Mouse (Mus musculus) layer of hippocampus, adult 8-10 months (tissue): Measurements from ENCODE around the gene Sec31a. TPM values are rescaled to one million over a fixed set of nuclear protein-coding genes. Genes with fewer than 3 reads are reported as not detected.
"Not testable (repeated sequence)": the region's sequence is repeated elsewhere in the genome, so short reads cannot be mapped to it uniquely, and the experiment has no call there.

ENCODE experiments used
- DNase-seq, 2 experiments: peaks; one replicate each; pipeline ENCODE4 v3.0.0; 2022; ENCODE audit warnings: low spot score in 2 of 2
- total RNA-seq, 4 experiments: library from RNA; stranded (reverse); gene quantifications; 2 replicates each; pipeline ENCODE4 v1.2.4; 2022

Gene Sec31a
- 100 to 1,000 TPM; 104 to 115 (median 109) TPM for total RNA-seq

GRCm38 (mm10) chr5:100415761-100416590 lies at the start of gene Sec31a:
Gene Sec31a (minus strand): TSS chr5:100416234.
- DNase-seq: peak; percentile 95

GRCm38 (mm10) chr5:100462374-100462773 lies 46.3 kb upstream of the Sec31a start:
- no peak for DNase-seq

GRCm38 (mm10) chr5:100461526-100461925 lies 45.5 kb upstream of the Sec31a start:
- no peak for DNase-seq

- DNase-seq: no peak
Observed at GRCm38 (mm10) chr5:100459468-100459867, 43.4 kb upstream of the Sec31a start.

- no peak for DNase-seq
Observed at GRCm38 (mm10) chr5:100451871-100452270, 35.8 kb upstream of the Sec31a start.

GRCm38 (mm10) chr5:100438796-100439195 lies 22.8 kb upstream of the Sec31a start:
- DNase-seq: no peak

GRCm38 (mm10) chr5:100437917-100438316 lies 21.9 kb upstream of the Sec31a start:
- no peak for DNase-seq

- DNase-seq: no peak
Observed at GRCm38 (mm10) chr5:100437086-100437485, 21.1 kb upstream of the Sec31a start.

- no peak for DNase-seq
Observed at GRCm38 (mm10) chr5:100430966-100431365, 14.9 kb upstream of the Sec31a start.

GRCm38 (mm10) chr5:100430076-100430390 lies 14.0 kb upstream of the Sec31a start:
- DNase-seq: no peak

GRCm38 (mm10) chr5:100429344-100430075 lies 13.5 kb upstream of the Sec31a start:
- DNase-seq: peak; percentile 92 to 93

GRCm38 (mm10) chr5:100428734-100429343 lies 12.8 kb upstream of the Sec31a start:
- DNase-seq: no peak

- peak in 1 of 2 experiments; percentile 42 for DNase-seq
Observed at GRCm38 (mm10) chr5:100428031-100428733, 12.1 kb upstream of the Sec31a start.

- DNase-seq: no peak
Observed at GRCm38 (mm10) chr5:100427276-100427675, 11.2 kb upstream of the Sec31a start.

- not testable (repeated sequence) for DNase-seq
Observed at GRCm38 (mm10) chr5:100425823-100426222, 9.8 kb upstream of the Sec31a start.

- DNase-seq: no peak
Observed at GRCm38 (mm10) chr5:100424252-100424651, 8.2 kb upstream of the Sec31a start.

- DNase-seq: no peak
Observed at GRCm38 (mm10) chr5:100423626-100424025, 7.6 kb upstream of the Sec31a start.

GRCm38 (mm10) chr5:100418861-100419260 lies 2.8 kb upstream of the Sec31a start:
- DNase-seq: no peak

- no peak for DNase-seq
Observed at GRCm38 (mm10) chr5:100418077-100418476, 2.0 kb upstream of the Sec31a start.

GRCm38 (mm10) chr5:100414474-100415196 lies 1.4 kb downstream of the Sec31a start:
- DNase-seq: no peak

- DNase-seq: no peak
Observed at GRCm38 (mm10) chr5:100412886-100413285, 3.1 kb downstream of the Sec31a start.
